Mouse (Mus musculus) MEL (cell line): ENCODE data around the gene Cnbd2.

Experiments
- CTCF ChIP-seq, 3 experiments: IDR thresholded peaks in 2 of 3; conservative IDR thresholded peaks in 1 of 3; 2 replicates each; pipeline ENCODE4 v1.5.1; 2011 to 2012; ENCODE audit warnings: low read length in 3 of 3, low read depth in 2 of 3, mild to moderate bottlenecking in 2 of 3, improper control_type of control experiment in 1 of 3, inconsistent platforms in 1 of 3, mixed read lengths in 1 of 3, moderate library complexity in 1 of 3; ENCODE audit not compliant: control insufficient read depth in 1 of 3, insufficient read depth in 1 of 3, poor library complexity in 1 of 3, severe bottlenecking in 1 of 3
- EP300 ChIP-seq, 2 experiments: IDR thresholded peaks; 2 replicates each; pipeline ENCODE4 v1.6.1; 2011; ENCODE audit warnings: improper control_type of control experiment in 2 of 2, low read length in 2 of 2, low read depth in 1 of 2, mild to moderate bottlenecking in 1 of 2
- ETS1 ChIP-seq: IDR thresholded peaks from 2 replicates; pipeline ENCODE4 v1.6.1; 2012; ENCODE audit warnings: low read depth, mild to moderate bottlenecking, inconsistent platforms, low read length, improper control_type of control experiment, moderate library complexity
- JUND ChIP-seq: IDR thresholded peaks from 2 replicates; pipeline ENCODE4 v1.6.1; 2011; ENCODE audit warnings: low read depth, mild to moderate bottlenecking, improper control_type of control experiment, low read length
- KAT2A ChIP-seq: conservative IDR thresholded peaks from 2 replicates; pipeline ENCODE4 v1.6.1; 2012; ENCODE audit warnings: low read depth, low read length, improper control_type of control experiment, inconsistent platforms
- MAZ ChIP-seq: IDR thresholded peaks from 2 replicates; pipeline ENCODE4 v1.6.1; 2012; ENCODE audit warnings: low read depth, mild to moderate bottlenecking, inconsistent platforms, low read length, improper control_type of control experiment
- POLR2A ChIP-seq, 2 experiments: IDR thresholded peaks; 2 replicates each; pipeline ENCODE4 v1.6.1; 2011 to 2012; ENCODE audit warnings: low read length in 2 of 2, mild to moderate bottlenecking in 2 of 2, control low read depth in 1 of 2, improper control_type of control experiment in 1 of 2, low read depth in 1 of 2, moderate library complexity in 1 of 2; ENCODE audit not compliant: control insufficient read depth in 1 of 2, insufficient read depth in 1 of 2, poor library complexity in 1 of 2
- POLR2AphosphoS2 ChIP-seq: IDR thresholded peaks from 2 replicates; pipeline ENCODE4 v1.6.1; 2011; ENCODE audit warnings: low read length, improper control_type of control experiment
- POLR2AphosphoS5 ChIP-seq: IDR thresholded peaks from 2 replicates; pipeline ENCODE4 v1.6.1; 2012; ENCODE audit warnings: low read depth, borderline replicate concordance, mild to moderate bottlenecking, inconsistent platforms, low read length, moderate library complexity, mixed read lengths
- RCOR1 ChIP-seq: IDR thresholded peaks from 2 replicates; pipeline ENCODE4 v1.6.1; 2012; ENCODE audit warnings: low read depth, mild to moderate bottlenecking, inconsistent platforms, low read length, improper control_type of control experiment
- USF2 ChIP-seq, 2 experiments: IDR thresholded peaks; 2 replicates each; pipeline ENCODE4 v1.6.1; 2011 to 2012; ENCODE audit warnings: improper control_type of control experiment in 2 of 2, low read length in 2 of 2, borderline replicate concordance in 1 of 2, inconsistent platforms in 1 of 2, low read depth in 1 of 2, mild to moderate bottlenecking in 1 of 2; ENCODE audit not compliant: insufficient read depth in 1 of 2
- ZC3H11A ChIP-seq: IDR thresholded peaks from 2 replicates; pipeline ENCODE4 v1.6.1; 2012; ENCODE audit warnings: low read depth, mild to moderate bottlenecking, inconsistent platforms, low read length, improper control_type of control experiment

- TF ChIP-seq USF2 (IDR thresholded peaks at IDR 0.05; ENCODE audit: borderline replicate concordance in 1 of 2, insufficient read depth in 1 of 2, low read depth in 1 of 2, low read length in 2 of 2) (no peak), CTCF (IDR thresholded peaks at IDR 0.05 in 2 of 3, conservative IDR thresholded peaks at IDR 0.05 in 1 of 3; ENCODE audit: control insufficient read depth in 1 of 3, insufficient read depth in 1 of 3, low read depth in 2 of 3, low read length in 3 of 3, poor library complexity in 1 of 3, severe bottlenecking in 1 of 3) (no peak), ZC3H11A (no peak), POLR2A (IDR thresholded peaks at IDR 0.05; ENCODE audit: control insufficient read depth in 1 of 2, insufficient read depth in 1 of 2, low read depth in 1 of 2, low read length in 2 of 2, poor library complexity in 1 of 2) (no peak), POLR2AphosphoS2 (no peak), MAZ (no peak), ETS1 (no peak), EP300 (IDR thresholded peaks at IDR 0.05; ENCODE audit: low read depth in 1 of 2, low read length in 2 of 2) (no peak), KAT2A (no peak), JUND (no peak), POLR2AphosphoS5 (no peak), RCOR1 (no peak)
Measured at GRCm38 (mm10) chr2:156393155-156393828, 81.2 kb downstream of the Cnbd2 start.
